Mouse (Mus musculus): ENCODE measurements around the gene Epb41l3.

Epb41l3 gene

DNA sequence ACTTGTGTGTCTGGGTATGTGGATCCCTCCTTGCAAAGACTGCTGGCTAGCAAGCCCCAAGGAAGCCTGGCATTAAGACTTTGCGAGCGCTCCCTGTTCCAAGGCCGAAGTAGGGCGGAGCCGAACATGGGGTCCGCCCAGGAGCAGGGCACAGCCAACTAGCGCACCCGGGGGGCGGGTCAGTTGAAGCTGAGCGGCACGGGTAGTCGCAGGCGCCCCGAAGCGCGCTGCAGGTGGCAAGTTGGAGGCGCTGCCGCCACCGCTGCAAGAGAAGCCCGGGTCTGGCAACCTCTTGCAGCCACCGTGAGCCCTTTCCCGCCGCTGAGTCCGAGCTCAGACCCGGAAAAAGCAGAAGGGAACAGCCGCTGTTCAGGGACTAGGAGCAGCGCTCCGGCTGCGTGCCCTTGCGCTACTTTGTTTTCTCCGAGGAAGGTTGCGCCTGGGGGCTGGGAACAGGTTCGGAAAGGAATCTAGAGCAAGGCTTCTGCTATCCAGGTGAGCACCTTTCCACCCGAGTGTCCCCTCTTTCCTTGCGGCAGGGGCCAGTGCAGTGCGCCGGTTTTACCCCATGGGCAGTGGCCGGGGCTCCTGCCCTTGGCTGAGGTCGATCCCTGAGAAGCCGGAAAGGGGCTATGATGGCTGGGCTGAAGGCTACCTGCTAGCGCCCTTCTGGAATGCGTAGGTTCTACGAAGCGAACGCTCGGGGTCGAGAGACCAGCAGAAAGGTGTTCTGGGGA, at the start of gene Epb41l3:
Epb41l3 (plus strand) TSS at position 183 of the 737 bp plus-strand sequence.
- peak; percentile 86 to 87 for DNase-seq (ENCODE audit: low spot score in 2 of 2)

DNA sequence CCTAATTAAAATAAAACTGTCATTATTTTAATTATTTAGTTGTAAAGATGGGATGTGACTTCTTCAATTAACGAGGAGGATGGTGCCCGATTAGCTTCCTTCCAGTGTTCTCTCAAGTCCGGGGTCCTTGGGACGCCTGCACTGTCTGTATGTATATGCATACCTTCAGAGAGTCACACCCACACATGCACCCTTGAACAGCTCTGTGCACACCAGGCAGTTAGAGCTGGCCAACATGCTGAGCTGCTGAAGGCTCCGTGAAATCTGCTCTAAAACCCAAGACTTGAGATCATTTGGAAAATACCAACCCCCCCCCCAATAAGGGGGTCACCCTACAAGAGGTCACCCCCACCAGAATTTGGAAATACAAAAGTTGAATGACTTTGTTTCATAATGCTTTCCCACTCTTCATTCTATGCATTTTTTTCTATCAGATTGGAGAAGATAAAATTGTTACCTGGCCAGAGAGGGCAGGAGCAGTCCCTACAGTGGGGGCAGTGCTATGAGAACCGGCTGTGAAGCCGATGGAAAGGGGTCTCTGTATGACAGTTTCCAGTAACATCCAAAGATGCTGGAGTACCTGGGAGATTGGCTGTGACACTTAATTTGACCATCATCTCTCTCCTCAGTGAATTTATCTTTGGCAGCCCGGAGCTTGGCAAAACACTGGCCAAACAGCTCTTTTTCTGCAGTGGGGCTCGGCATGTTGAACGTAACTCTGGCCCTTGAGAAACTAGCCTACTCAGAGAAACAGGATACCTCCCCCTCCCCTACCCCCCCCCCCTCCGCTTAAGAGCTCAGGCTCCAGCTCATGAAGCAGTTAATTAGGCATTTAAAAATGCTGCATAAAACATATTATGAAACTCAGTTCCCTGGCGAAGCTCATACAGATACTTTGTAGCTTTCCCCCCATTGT, 36.5 kb upstream of the Epb41l3 start:
- no peak for DNase-seq (ENCODE audit: low spot score in 2 of 2)

DNA sequence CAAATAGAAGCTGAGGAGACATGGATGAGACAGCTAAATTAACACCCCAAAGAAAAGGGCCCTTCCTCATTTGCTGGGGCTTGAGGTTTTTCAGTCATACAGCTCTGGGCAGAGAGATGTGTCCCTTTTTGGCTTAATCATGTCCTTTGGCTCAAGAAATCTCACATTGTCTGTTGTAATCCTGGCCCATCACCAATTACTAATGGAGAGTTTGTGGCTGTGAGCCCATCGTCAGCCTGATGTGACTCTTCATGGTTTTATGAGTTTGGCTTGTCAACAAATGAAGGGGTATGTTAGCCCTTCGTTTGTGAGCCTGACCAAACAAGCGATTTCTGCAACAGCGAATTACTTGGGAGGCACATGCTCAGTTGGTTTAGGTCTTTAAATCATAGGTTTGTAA, 34.0 kb upstream of the Epb41l3 start:
- no peak for DNase-seq (ENCODE audit: low spot score in 2 of 2)

DNA sequence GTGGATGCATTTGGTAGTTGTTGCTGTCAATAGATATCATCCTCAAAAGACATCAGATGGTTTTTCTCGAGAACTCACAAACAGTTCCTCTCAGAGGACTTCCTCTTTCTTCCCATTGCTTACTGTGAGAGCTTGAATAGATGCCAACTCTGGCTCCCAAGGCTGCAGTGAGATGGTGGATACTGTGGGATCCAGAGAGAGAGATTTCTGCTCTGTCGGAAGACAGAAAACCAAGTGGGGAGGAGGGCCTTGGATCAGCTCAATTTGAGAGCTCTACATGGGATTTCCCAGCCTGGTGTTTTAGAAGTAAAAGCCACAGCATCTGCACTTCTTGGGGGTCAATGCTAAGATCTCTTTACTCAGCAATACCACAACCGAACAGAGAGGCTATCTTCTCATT, 26.7 kb upstream of the Epb41l3 start:
- DNase-seq (ENCODE audit: low spot score in 2 of 2): no peak

DNA sequence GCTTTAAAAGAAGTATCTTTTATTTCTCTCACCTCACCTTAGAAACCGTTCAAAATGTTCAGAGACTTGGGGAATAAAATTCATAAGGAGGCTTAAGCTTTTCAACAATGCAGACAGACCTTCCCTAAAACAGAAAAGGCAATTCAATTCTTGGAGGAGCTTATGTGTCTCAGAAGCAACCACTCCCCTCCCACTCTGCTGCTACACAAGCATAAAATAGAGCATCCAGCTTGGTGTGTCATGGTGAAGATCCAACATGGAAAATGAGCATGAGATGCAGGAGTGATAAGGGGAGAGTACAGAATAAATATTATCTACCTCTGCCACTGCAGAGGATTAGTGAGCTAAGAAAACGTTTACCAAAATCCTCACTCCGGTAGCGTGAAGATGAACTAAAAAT, 21.5 kb upstream of the Epb41l3 start:
- peak in 1 of 2 experiments; percentile 16 for DNase-seq (ENCODE audit: low spot score in 2 of 2)

DNA sequence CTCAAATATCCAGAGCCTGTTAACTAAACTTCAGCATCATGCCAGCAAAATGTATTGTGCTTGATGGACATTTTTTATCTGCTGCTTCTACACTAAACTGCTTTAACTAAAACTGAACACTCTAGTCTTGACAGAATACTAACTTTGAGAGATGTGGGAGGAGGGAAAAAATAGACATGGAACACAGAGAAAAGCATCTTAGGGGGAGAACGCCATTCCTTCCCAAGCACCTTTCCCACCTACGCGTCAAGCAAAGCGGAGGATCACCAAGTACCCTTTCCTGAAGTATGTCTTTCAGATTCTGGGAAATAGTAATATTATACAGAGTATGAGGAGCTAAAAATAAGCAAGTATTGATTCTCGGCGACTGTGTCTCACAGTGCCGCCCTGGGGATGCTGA, 15.7 kb upstream of the Epb41l3 start:
- peak in 1 of 2 experiments; percentile 11 for DNase-seq (ENCODE audit: low spot score in 2 of 2)

DNA sequence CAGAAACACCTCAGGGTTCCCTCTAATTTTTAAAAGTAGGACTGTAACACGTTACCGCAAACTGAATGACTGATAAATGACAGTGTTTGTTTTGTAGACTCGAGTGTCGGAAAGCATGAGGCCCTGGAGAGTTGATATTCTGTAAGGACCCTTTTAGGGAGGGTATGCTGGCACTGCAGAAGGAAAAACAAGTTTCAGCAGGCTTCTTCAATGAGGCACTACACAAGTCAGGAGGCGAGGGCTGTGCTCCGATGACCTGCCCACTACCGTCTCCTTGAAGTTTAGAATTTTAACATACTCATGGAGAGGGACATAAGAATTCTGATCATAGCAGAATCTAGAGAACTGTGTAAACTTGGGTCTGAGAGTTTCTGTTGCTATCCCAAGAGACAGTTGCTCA, 15.1 kb upstream of the Epb41l3 start:
- no peak for DNase-seq (ENCODE audit: low spot score in 2 of 2)

DNA sequence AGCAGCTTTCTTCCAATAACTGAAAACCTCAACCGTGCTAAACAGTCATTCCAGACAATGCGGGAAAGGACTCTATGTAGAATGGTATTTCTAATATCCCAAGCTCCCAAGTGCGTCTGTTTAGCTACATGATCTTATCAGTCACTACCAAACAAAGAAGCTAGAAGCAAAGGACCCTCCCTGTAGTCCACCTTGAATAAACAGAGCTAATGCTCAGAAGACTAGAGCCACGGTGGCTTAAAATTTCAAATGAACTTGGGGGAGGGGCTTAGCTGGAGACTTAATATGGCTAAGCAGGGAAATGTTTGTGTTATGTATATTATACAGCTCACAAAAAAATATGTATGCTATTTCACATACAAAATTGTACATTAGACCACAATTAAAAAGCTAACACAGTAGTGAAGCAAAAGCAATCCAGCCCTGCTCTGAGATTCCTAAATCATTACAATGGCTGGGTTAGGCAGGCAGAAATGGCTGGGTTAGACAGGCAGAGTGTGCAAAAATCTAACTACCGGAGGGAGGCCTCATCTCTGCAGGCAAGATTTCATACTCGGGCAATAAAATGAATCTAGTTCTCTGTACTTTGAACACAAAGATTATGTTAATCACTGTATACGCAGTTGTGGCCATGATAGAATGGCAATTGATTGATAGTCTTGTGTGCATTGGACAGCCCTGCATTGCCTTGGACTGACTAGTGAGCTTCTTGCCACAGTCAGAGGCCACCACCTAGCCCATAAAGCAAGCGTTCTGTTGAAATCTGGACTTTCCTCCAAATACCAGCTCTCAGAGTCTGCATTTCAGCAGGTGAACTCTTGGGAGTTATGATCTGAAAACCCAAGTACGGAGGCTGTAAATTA, 13.4 kb upstream of the Epb41l3 start:
- DNase-seq (ENCODE audit: low spot score in 2 of 2): no peak

DNA sequence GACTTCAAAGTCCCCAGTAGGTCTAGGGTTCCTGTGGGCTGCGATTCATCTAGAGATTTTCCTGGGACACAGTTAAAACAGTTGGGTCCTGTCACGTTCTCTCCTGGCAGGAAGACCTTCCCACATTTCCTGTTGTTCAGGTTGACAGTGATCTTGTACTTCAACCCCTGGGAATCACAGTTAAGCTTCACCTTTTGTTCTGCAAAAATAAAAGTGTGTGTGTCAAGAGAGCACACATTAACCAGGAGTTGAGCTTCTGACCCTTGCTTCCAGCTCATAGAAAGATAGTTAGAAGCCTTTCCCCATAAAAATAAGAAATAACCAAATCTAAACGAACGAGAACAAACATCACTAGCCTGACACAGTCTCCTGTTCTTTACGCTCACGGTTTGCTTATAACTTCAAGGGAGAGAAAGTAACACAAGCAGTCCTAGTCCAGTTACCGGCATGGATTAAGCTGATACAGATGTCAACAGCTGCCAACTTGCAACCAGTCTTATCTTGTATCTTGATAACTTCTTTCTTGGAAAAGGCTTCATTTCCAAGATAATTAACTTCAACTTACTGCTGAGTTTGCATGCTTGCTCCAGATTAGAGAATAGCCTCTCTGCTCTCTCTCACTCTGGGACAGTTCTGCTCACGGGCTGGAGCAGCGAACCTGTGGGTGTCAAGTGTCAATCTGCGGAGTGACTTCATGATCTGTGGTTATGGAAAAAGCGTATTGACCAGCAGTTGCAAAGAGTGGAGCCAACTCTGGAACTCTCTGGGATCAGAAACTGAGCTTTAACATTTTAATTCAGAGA, 7.3 kb upstream of the Epb41l3 start:
- no peak for DNase-seq (ENCODE audit: low spot score in 2 of 2)

DNA sequence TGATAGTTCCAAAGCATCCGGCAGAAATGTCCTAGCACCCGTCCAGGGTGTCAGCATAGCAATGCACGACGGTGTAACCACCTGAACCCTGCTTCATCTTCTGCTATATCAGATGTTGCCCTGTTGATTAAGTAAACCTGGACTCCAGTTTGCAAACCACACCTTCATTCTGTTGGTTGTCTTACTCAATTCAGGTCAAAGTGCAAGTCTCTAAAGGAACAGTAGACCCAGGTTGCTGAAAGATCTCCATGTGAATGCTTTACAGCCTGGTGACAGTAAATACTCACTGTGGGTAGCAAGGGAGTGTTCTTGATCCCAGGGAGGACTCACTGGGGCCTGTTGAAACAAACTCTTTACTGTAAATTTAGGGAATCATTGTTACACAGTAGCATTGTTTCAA, 1.4 kb upstream of the Epb41l3 start:
- no peak for DNase-seq (ENCODE audit: low spot score in 2 of 2)

DNA sequence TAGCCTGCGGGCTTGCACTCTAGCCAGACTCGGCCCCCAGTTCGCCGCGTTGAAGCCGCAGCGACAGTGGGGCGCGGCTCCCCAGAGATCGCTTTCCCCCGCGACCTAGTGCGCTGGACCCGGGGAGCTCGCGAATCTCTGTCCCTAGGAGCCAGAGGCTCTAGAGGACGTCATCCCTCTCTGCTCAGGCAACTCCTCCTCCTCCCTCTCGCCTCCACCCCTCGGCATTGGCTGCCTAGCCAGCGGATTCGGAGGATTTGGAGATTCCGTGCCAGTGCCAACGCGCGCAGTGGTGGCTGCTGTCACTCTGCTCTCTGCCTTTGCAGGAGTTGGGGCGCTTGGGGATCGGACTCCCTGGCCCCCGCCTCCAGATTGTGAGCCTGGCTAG, 749 bp downstream of the Epb41l3 start:
- peak; percentile 81 to 83 for DNase-seq (ENCODE audit: low spot score in 2 of 2)

DNA sequence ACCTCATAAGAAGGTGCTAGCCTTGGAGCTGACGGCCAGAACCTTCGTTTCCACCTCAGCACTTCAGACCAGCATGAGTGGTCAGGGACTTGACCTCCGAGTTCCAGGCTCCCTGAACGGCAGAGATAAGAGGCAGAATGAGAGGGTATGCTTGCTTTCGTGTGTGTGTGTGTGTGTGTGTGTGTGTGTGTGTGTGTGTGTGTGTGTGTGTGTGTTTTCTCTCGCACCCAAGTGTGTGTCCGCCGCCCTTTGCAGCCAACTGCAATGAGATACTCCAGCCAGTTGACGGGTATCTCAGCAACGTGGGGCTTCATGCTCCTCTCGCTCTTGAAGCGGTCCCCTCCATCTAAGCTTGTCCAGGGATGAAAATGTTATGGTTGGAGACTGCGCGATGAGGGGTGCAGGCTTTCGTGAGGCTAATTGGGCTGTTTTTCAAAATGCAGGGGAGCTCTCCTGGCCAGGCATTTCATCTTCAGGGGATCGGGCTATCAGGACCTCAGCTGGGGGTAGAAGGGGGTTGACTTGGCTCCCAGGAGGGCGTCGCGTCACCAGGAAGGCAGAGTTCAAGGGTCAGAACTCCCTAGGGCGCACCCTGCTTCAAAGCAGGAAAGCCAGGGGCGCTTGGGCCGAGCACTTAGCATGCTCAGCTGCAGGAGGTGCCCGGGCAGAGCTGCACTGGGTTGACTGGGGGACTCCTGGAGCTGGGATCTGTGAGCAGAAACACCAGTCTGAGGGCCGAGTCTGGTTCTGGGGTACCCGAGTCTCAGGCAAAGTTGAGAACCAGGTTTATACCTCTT, 1.5 kb downstream of the Epb41l3 start:
- DNase-seq (ENCODE audit: low spot score in 2 of 2): peak; percentile 10 to 35

DNA sequence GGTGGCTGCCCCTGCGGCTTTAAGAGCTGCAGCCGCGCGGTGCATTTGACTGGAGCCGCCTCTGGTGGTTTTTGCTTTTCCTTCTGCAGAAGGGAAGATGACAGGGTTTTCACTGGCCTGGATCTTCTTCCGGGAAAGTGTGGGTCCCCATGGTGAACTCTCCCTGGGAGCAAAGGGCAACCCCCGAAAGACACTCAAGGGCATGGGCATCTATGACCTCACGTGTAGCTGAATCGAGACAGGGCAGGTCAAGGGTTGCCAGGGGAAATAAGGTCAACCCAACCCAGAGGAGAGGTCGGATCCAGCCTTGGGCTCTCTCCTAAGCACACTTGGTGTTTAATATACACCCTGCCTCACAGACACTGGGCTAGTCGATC, 2.0 kb downstream of the Epb41l3 start:
- DNase-seq (ENCODE audit: low spot score in 2 of 2): peak; percentile 9 to 13

DNA sequence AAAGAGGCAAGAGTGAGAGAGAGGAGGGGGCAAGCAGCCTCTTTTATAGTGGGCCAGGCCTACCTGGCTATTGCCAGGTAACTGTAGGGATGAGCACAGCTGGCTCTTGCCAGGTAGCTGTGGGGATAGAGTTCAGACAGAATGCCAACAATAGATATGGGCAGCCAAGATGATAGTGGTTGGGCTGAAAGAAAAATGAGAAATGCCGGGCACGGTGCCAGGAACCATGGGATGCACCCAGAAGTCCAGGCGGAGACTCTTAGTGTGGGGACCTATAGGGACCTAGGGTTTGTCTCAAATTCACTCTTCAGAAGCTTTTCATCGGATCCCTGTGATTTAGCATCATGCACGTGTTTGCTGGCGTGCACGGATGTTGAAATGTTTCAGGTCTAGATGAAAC, 6.8 kb downstream of the Epb41l3 start:
- DNase-seq (ENCODE audit: low spot score in 2 of 2): no peak

DNA sequence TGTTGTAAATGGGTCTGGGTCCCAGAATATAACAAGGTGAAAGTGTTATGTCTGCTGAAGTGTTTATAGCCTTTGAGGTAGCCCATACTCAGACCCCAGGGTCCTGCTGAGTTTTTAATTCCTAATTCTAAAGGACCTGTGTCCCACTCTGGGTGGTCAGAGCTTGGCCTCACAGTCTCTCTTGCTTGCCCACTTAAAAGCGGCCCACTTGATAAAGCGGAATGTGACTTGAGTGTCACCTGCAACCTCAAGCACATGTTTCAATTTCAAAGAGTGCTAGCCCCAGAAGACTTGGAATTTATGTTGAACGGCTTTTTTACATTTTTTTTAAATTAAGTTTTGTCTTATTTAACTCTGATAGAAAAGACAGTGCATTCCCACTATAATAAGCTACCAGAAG, 16.1 kb downstream of the Epb41l3 start:
- DNase-seq (ENCODE audit: low spot score in 2 of 2): no peak

DNA sequence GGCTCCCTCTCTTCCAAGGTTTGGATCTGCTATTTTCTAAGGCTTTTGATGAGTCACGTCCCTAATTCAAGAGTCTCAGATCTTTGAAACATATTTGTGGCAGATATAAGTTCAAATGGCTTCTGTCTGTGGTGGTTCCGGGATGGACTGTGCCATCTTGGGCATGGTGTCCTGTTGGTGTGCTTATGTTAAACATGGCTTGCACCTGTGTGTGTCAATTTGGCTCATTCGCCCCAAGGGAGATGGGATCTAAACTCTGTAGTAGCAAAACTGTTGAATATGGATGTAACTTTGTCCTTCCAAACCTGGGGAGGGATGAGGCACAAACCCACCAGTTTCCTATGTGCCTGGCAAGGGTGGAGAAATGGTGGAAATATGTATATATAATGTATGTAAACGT, 21.6 kb downstream of the Epb41l3 start:
- no peak for DNase-seq (ENCODE audit: low spot score in 2 of 2)

DNA sequence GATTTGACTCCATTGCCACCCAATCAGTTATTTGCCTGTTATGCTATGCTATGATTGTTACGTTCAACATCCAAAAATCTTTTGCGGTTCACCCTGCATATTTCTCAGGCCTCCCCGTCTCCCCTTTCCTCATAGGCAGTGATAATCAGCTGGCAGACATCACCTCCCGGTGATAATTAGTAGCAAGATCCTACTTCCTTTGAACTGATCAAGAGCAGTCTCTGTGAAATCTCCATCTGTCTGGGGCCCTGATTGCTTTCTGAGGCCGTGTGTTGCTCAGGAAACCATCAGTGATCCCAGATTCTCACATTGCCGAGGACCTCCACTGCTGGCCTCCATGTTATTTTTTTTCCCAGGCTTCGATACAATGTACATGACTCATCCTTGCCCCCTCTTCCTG, 22.5 kb downstream of the Epb41l3 start:
- no peak for DNase-seq (ENCODE audit: low spot score in 2 of 2)

DNA sequence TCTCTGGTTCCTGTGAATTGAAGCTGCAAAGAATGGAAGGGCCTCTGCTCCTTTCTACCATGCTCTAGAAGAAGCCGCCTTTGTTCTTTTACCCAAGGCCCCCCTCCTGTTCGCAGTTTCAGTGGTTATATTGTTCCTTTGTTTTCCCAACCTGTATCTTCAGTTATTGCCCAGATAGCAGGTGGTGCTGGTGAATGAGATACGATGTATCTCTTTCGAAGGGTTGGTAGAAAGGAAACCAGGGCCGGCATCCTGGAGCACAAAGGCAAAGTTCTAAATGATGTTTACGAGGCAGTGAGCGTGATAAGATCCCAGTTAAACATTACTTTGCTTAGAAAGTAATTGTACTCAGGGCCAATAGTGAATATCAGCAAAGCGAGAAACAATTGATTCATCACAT, 27.8 kb downstream of the Epb41l3 start:
- DNase-seq (ENCODE audit: low spot score in 2 of 2): no peak

DNA sequence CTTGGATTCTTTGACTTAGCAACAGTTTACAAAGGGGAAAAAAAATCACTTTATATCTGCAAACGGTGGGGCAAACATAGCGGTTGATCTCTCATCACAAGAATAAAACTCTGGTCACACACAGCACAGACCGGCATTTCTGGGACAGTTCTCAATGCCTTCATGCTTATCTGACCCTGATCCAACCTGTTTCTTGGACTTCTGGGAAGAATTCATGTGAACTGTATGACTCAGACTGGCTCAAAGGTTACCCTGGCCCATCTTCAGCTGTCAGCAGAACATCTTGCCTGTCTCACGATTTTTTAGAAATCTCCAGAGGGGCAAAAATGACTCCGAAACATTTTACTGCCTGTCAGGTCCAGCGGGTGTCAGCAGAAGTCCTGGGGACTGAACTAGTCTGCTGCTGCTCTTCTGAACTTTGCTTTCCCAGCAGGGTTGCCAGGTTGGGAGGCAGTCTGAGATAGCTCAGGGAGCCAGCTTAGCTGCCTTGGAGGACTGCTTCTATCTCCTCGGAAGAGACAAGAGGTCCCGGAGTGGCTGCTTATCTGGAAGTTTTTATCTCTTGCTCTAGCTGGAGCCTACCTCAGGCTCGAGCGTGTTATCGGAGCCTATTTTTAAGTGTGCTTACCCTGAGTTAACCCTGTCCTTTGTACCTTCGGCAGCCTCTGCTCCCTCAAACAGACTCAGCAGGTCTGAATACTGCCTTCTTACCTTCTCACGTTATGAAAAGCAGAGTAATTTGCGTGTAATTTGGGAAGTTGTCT, 29.7 kb downstream of the Epb41l3 start:
- DNase-seq (ENCODE audit: low spot score in 2 of 2): no peak

All from right cerebral cortex, adult 2 months (tissue).